In genomic region chr10:40192010-40192935, GRCm38 (mm10) we compare ENCODE assay signal across 9 mouse cellular contexts. TPM values are rescaled to one million over a fixed set of nuclear protein-coding genes. Genes with fewer than 3 reads are reported as not detected.
DNase-seq lines count a peak whose midpoint lies in the region; ATAC-seq and TF ChIP-seq lines count a peak whose summit lies in the region.
"Had no signal": no experiment of that assay in that cellular context is flagged by ENCODE, and none has a peak within 500 bp of the region (broad histone marks: within the 10 kb centered on the region; RNA-seq: fewer than 3 reads in every experiment).

No protein-coding gene starts in this region.

- ATAC-seq in kidney, embryonic 14.5 days (ENCODE audit: low FRiP score, low TSS enrichment) = peak; percentile 63; the same call in 1 of the 2 replicates
- peak; percentile 76 for ATAC-seq in common myeloid progenitor, adult 5-6 weeks (replicated peaks; ENCODE audit: low read depth, poor library complexity, severe bottlenecking)
- no peak for ATAC-seq in intestine, embryonic 14.5 days (replicated peaks; ENCODE audit: low FRiP score, low TSS enrichment, low read depth)
- peak; percentile 51 for ATAC-seq in megakaryocyte-erythroid progenitor cell, adult 5-6 weeks (replicated peaks; ENCODE audit: low FRiP score, low TSS enrichment, poor library complexity, severe bottlenecking)

- no peaks in the 10 kb centered on the region for H3K9me3 ChIP-seq in kidney, embryonic 14.5 days (ENCODE audit: control insufficient read depth, low read length)
- no peaks in the 10 kb centered on the region for H3K9me3 ChIP-seq in intestine, embryonic 14.5 days (ENCODE audit: control insufficient read depth, low read length)

- no peaks in the 10 kb centered on the region for H3K27me3 ChIP-seq in kidney, embryonic 14.5 days (ENCODE audit: control insufficient read depth, insufficient read depth, low read length)
- H3K27me3 ChIP-seq in intestine, embryonic 14.5 days (replicated peaks; ENCODE audit: control insufficient read depth, insufficient read depth, low read length) = no peaks in the 10 kb centered on the region

- TF ChIP-seq CTCF in left cerebral cortex, adult 2 months (IDR thresholded peaks at IDR 0.05) = no peak

- peaks cover 6% of the 10 kb centered on the region; the same call in 1 of the 2 replicates for H3K4me1 ChIP-seq in kidney, embryonic 14.5 days (ENCODE audit: control insufficient read depth, insufficient read depth, low read length)
- H3K4me1 ChIP-seq in intestine, embryonic 14.5 days (replicated peaks; ENCODE audit: control insufficient read depth, insufficient read depth, low read length) = peaks cover 7% of the 10 kb centered on the region; the same call in 1 of the 2 replicates

- H3K36me3 ChIP-seq in kidney, embryonic 14.5 days (ENCODE audit: control insufficient read depth, insufficient read depth, low read length) = no peaks in the 10 kb centered on the region
- H3K36me3 ChIP-seq in intestine, embryonic 14.5 days (ENCODE audit: control insufficient read depth, insufficient read depth, low read length) = no peaks in the 10 kb centered on the region

- H3K4me2 ChIP-seq in kidney, embryonic 14.5 days (replicated peaks; ENCODE audit: low read depth, low read length) = peak overlapping the region; percentile 53
- peak overlapping the region; percentile 56 for H3K4me2 ChIP-seq in intestine, embryonic 14.5 days (ENCODE audit: low read length)

- no peak overlapping the region for H3K9ac ChIP-seq in kidney, embryonic 14.5 days (ENCODE audit: low read depth, low read length)
- H3K9ac ChIP-seq in intestine, embryonic 14.5 days (ENCODE audit: low read length) = 0 out of 2 replicates have a peak overlapping the region, but pooled peaks have one; percentile 8

- intact Hi-C loops in left cerebral cortex, adult 2 months (cut with DNase I) = no loop called here

- peak overlapping the region; percentile 27 for H3K4me3 ChIP-seq in kidney, embryonic 14.5 days (ENCODE audit: low read length)
- peak overlapping the region; percentile 16; the same call in 1 of the 2 replicates for H3K4me3 ChIP-seq in intestine, embryonic 14.5 days (ENCODE audit: low read depth, low read length)
- H3K4me3 ChIP-seq in left cerebral cortex, adult 2 months = no peak overlapping the region

- WGBS in kidney, embryonic 14.5 days = 25% methylated on average over 18 of the region's 18 CpGs
- WGBS in intestine, embryonic 14.5 days = 39% methylated on average over 18 of the region's 18 CpGs

- no peak overlapping the region for H3K27ac ChIP-seq in kidney, embryonic 14.5 days (ENCODE audit: low read depth, low read length)
- H3K27ac ChIP-seq in intestine, embryonic 14.5 days (ENCODE audit: low read depth) = no peak overlapping the region
- no peak overlapping the region for H3K27ac ChIP-seq in left cerebral cortex, adult 2 months

- no peak for DNase-seq in kidney, postnatal 10 days
- no peak for DNase-seq in intestine, embryonic 14.5 days (ENCODE audit: low spot score)
- DNase-seq in urinary bladder, postnatal 10 days (ENCODE audit: low spot score) = no peak
- no peak for DNase-seq in left cerebral cortex, adult 2 months (ENCODE audit: extremely low spot score in 1 of 2, low spot score in 2 of 2)
- DNase-seq: cerebellum, postnatal 25 days; thymus, adult 18-20 months had no signal

RNA-seq across cellular contexts. Expression of gene Slc16a10, which starts 50.2 kb away (rescaled TPM):
- 4.2 and 9.2 TPM in 2 replicates for polyA plus RNA-seq in kidney, embryonic 14.5 days (2014; fragmentation: Nextera tagmentation; extraction: Ambion mirVana)
- 21.4 and 23.9 TPM in 2 replicates for total RNA-seq in common myeloid progenitor, adult 5-6 weeks (2017)
- 26.2 and 26.6 TPM in 2 replicates for polyA plus RNA-seq in intestine, embryonic 14.5 days (2014; fragmentation: Nextera tagmentation; extraction: Ambion mirVana)
- total RNA-seq in megakaryocyte-erythroid progenitor cell, adult 5-6 weeks (2014; fragmentation: Nextera tagmentation) = 44.2 and 51.6 TPM in 2 replicates
- total RNA-seq in megakaryocyte-erythroid progenitor cell, adult 5-6 weeks (2017) = 27.1 and 35.5 TPM in 2 replicates
- total RNA-seq in left cerebral cortex, adult 2 months (2021) = 1 to 10 TPM; 2.4 to 4.1 TPM

RNA-seq across cellular contexts. Expression of gene Rpf2, which starts 54.6 kb away (rescaled TPM):
- 82.7 and 98.1 TPM in 2 replicates for polyA plus RNA-seq in kidney, embryonic 14.5 days (2014; fragmentation: Nextera tagmentation; extraction: Ambion mirVana)
- 231 and 281 TPM in 2 replicates for total RNA-seq in common myeloid progenitor, adult 5-6 weeks (2017)
- 77.7 and 77.9 TPM in 2 replicates for polyA plus RNA-seq in intestine, embryonic 14.5 days (2014; fragmentation: Nextera tagmentation; extraction: Ambion mirVana)
- total RNA-seq in megakaryocyte-erythroid progenitor cell, adult 5-6 weeks (2014; fragmentation: Nextera tagmentation) = 70.6 and 102 TPM in 2 replicates
- 263 and 350 TPM in 2 replicates for total RNA-seq in megakaryocyte-erythroid progenitor cell, adult 5-6 weeks (2017)
- 10 to 100 TPM; 15.2 to 15.6 TPM for total RNA-seq in left cerebral cortex, adult 2 months (2021)

Comparison
In these comparisons a context has a peak if more than half of its experiments do, and no peak if none do; other contexts are left out.
1. RNA of gene Rpf2, which starts 54.6 kb away (total RNA-seq): 231 to 281 TPM in common myeloid progenitor, adult 5-6 weeks and 70.6 to 350 TPM in megakaryocyte-erythroid progenitor cell, adult 5-6 weeks; 15.2 to 15.6 TPM in left cerebral cortex, adult 2 months; every median in the first group is over 4 times any median in the second.